Comparison of ENCODE assay signal across 8 mouse cellular contexts in the genomic region with DNA sequence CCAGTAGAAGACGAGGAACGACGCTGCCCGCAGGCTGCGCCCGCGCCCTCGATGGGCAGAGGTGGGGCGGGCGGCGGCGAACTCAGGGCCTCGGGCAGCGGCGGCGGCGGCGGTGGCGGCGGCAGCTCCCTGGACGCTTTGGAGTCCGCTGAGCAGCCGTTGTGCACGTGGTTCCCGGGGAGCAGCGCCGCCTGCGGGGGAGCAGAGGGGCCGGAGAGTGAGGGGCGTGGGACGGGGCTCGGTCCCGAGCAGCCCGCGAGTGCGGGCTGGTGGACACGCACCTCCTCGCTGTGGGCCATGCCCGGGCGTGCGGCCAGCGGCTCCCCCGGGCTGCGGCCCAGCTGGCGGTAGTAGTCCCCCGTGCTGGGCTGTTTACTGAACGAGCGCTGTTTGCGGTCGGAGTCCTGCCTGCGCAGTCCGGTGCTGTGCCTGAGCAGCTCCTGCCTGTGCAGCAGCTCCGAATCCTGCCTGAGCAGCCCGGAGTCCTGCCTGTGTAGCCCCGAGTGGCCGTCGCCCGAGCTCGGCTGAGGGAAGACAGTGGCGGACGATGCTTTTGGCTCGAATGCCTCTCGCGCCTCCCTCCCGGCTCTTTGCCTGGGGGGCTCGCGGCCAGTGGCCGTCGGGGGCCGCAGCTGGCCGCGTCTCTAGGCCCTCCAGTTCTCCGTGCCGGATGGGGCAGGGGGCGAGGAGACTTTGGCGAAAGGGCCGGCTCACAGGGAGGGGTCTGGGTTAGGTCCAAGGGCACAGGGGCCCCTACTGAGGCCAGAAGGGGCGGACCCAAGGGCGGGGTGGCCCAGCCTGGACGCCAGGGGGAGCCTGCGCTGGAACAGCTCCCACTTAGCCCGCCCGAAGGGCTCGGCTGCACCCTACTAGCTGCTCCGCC. TPM values are rescaled to one million over a fixed set of nuclear protein-coding genes. Genes with fewer than 3 reads are reported as not detected.
A peak's percentile ranks its signal among the peaks of the same experiment; 100 is the strongest.
DNase-seq lines count a peak whose midpoint lies in the region; ATAC-seq and TF ChIP-seq lines count a peak whose summit lies in the region.

No protein-coding gene starts in this region.

- H3K9me3 ChIP-seq in forebrain, postnatal 0 days (ENCODE audit: low read length), result no peaks in the 10 kb centered on the region
- no peaks in the 10 kb centered on the region for H3K9me3 ChIP-seq in hindbrain, embryonic 13.5 days
- no peaks in the 10 kb centered on the region for H3K9me3 ChIP-seq in limb, embryonic 14.5 days (ENCODE audit: control insufficient read depth, low read length)
- no peaks in the 10 kb centered on the region for H3K9me3 ChIP-seq in midbrain, embryonic 13.5 days

- DNase-seq in layer of hippocampus, postnatal 36 days, result peak; percentile 53 to 63
- no peak for DNase-seq in layer of hippocampus, adult 11-12 months (ENCODE audit: low spot score)
- peak; percentile 67 for DNase-seq in ZHBTc4 (ENCODE audit: low read depth, low spot score)
- DNase-seq in forebrain, postnatal 0 days, result peak; percentile 55
- peak; percentile 40 for DNase-seq in limb, embryonic 14.5 days (ENCODE audit: low spot score)

- H3K4me2 ChIP-seq in forebrain, postnatal 0 days (ENCODE audit: low read depth), result peak overlapping the region; percentile 50
- H3K4me2 ChIP-seq in hindbrain, embryonic 13.5 days, result peak overlapping the region; percentile 52
- peak overlapping the region; percentile 82 for H3K4me2 ChIP-seq in limb, embryonic 14.5 days (replicated peaks; ENCODE audit: low read depth, low read length, severe bottlenecking)
- peak overlapping the region; percentile 56 for H3K4me2 ChIP-seq in midbrain, embryonic 13.5 days (replicated peaks)

- TF ChIP-seq CTCF in forebrain, postnatal 0 days (IDR thresholded peaks at IDR 0.05; ENCODE audit: low read depth), result peak; percentile 25; the same call in 1 of the 2 replicates
- TF ChIP-seq CTCF in testis, adult 2 months (IDR thresholded peaks at IDR 0.05; ENCODE audit: control insufficient read depth, insufficient read depth, insufficient replicate concordance, low read depth, low read length), result peak; percentile 19; the same call in 1 of the 2 replicates

- H3K27ac ChIP-seq in forebrain, postnatal 0 days (ENCODE audit: low read depth, low read length), result peak overlapping the region; percentile 29; the same call in 1 of the 2 replicates
- H3K27ac ChIP-seq in hindbrain, embryonic 13.5 days, result no peak overlapping the region
- no peak overlapping the region for H3K27ac ChIP-seq in limb, embryonic 14.5 days (replicated peaks; ENCODE audit: low read depth, low read length)
- no peak overlapping the region for H3K27ac ChIP-seq in midbrain, embryonic 13.5 days
- no peak overlapping the region for H3K27ac ChIP-seq in testis, adult 2 months (ENCODE audit: control insufficient read depth, insufficient read depth, low read depth, low read length)

- H3K36me3 ChIP-seq in forebrain, postnatal 0 days (ENCODE audit: insufficient read depth), result no peaks in the 10 kb centered on the region
- no peaks in the 10 kb centered on the region for H3K36me3 ChIP-seq in hindbrain, embryonic 13.5 days
- H3K36me3 ChIP-seq in limb, embryonic 14.5 days (ENCODE audit: control insufficient read depth, insufficient read depth, low read length), result no peaks in the 10 kb centered on the region
- H3K36me3 ChIP-seq in midbrain, embryonic 13.5 days, result no peaks in the 10 kb centered on the region
- no peaks in the 10 kb centered on the region for H3K36me3 ChIP-seq in testis, adult 2 months (ENCODE audit: control insufficient read depth, insufficient read depth, low read length)

- 0 out of 2 replicates have a peak, but pooled peaks cover 2% of the 10 kb centered on the region for H3K4me1 ChIP-seq in forebrain, postnatal 0 days (ENCODE audit: insufficient read depth)
- peaks cover 36% of the 10 kb centered on the region for H3K4me1 ChIP-seq in hindbrain, embryonic 13.5 days (replicated peaks)
- H3K4me1 ChIP-seq in limb, embryonic 14.5 days (ENCODE audit: control insufficient read depth, insufficient read depth, low read length), result peaks cover 28% of the 10 kb centered on the region
- peaks cover 29% of the 10 kb centered on the region for H3K4me1 ChIP-seq in midbrain, embryonic 13.5 days (replicated peaks)
- H3K4me1 ChIP-seq in testis, adult 2 months (ENCODE audit: control insufficient read depth, insufficient read depth, low read length), result peaks cover 21% of the 10 kb centered on the region

- H3K4me3 ChIP-seq in forebrain, postnatal 0 days (ENCODE audit: low read depth, low read length), result peak overlapping the region; percentile 27
- H3K4me3 ChIP-seq in hindbrain, embryonic 13.5 days, result peak overlapping the region; percentile 32
- H3K4me3 ChIP-seq in limb, embryonic 14.5 days (replicated peaks; ENCODE audit: low read length), result peak overlapping the region; percentile 42
- H3K4me3 ChIP-seq in midbrain, embryonic 13.5 days (replicated peaks), result peak overlapping the region; percentile 36
- peak overlapping the region; percentile 63 for H3K4me3 ChIP-seq in testis, adult 2 months (ENCODE audit: control insufficient read depth, low read depth, low read length)

- ATAC-seq in forebrain, postnatal 0 days, result peak; percentile 84
- ATAC-seq in hindbrain, embryonic 13.5 days (ENCODE audit: low FRiP score), result peak; percentile 68
- ATAC-seq in limb, embryonic 14.5 days (ENCODE audit: low FRiP score, low read depth), result peak; percentile 62
- ATAC-seq in midbrain, embryonic 13.5 days, result peak; percentile 77

- H3K27me3 ChIP-seq in forebrain, postnatal 0 days (ENCODE audit: insufficient read depth, low read length), result peaks cover 76% of the 10 kb centered on the region
- H3K27me3 ChIP-seq in hindbrain, embryonic 13.5 days, result peaks cover 98% of the 10 kb centered on the region
- peaks cover 84% of the 10 kb centered on the region for H3K27me3 ChIP-seq in limb, embryonic 14.5 days (ENCODE audit: control insufficient read depth, insufficient read depth, low read length)
- peaks cover 95% of the 10 kb centered on the region for H3K27me3 ChIP-seq in midbrain, embryonic 13.5 days
- no peaks in the 10 kb centered on the region; the same call in 1 of the 2 replicates for H3K27me3 ChIP-seq in testis, adult 2 months (ENCODE audit: control insufficient read depth, insufficient read depth, low read length)

- 3% methylated on average over 74 of the region's 85 CpGs for WGBS in forebrain, postnatal 0 days
- 1% methylated on average over 69 of the region's 85 CpGs for WGBS in hindbrain, embryonic 13.5 days
- under 1% methylated on average over 46 of the region's 85 CpGs for WGBS in limb, embryonic 14.5 days
- under 1% methylated on average over 57 of the region's 85 CpGs for WGBS in midbrain, embryonic 13.5 days

- peak overlapping the region; percentile 28; the same call in 1 of the 2 replicates for H3K9ac ChIP-seq in forebrain, postnatal 0 days
- H3K9ac ChIP-seq in hindbrain, embryonic 13.5 days, result peak overlapping the region; percentile 63
- peak overlapping the region; percentile 48 for H3K9ac ChIP-seq in limb, embryonic 14.5 days (ENCODE audit: low read depth, low read length, severe bottlenecking)
- 0 out of 2 replicates have a peak overlapping the region, but pooled peaks have one; percentile 32 for H3K9ac ChIP-seq in midbrain, embryonic 13.5 days (replicated peaks)

- TF ChIP-seq POLR2A in limb, embryonic 14.5 days (IDR thresholded peaks at IDR 0.05; ENCODE audit: borderline replicate concordance, extremely low read depth, insufficient read depth, insufficient read length), result no peak
- TF ChIP-seq POLR2A in testis, adult 2 months (IDR thresholded peaks at IDR 0.05; ENCODE audit: control insufficient read depth, low read depth, low read length), result no peak

RNA-seq across cellular contexts. Expression of a gene that starts 15.3 kb away (rescaled TPM):
- total RNA-seq in layer of hippocampus, postnatal 36 days (2021), result 10 to 100 TPM; 46.5 to 65.3 TPM
- total RNA-seq in forebrain, postnatal 0 days (2014; rRNA removed), result 1.4 TPM in 1 of 2 replicates, not detected in the other
- polyA plus RNA-seq in forebrain, postnatal 0 days (2015; fragmentation: Nextera tagmentation; extraction: Ambion mirVana), result 0.19 and 0.30 TPM in 2 replicates
- polyA plus RNA-seq in hindbrain, embryonic 13.5 days (2015; fragmentation: Nextera tagmentation; extraction: Ambion mirVana), result 1.00 and 1.3 TPM in 2 replicates
- polyA plus RNA-seq in limb, embryonic 14.5 days (2012; rRNA removed), result 5.6 and 6.0 TPM in 2 replicates
- 1.0 TPM in 2 replicates for polyA plus RNA-seq in limb, embryonic 14.5 days (2014; fragmentation: Nextera tagmentation; extraction: Ambion mirVana)
- polyA plus RNA-seq in midbrain, embryonic 13.5 days (2015; fragmentation: Nextera tagmentation; extraction: Ambion mirVana), result 0.87 and 0.97 TPM in 2 replicates
- 1.2 and 1.5 TPM in 2 replicates for polyA plus RNA-seq in testis, adult 2 months (2012; rRNA removed)

RNA-seq across cellular contexts. Expression of a gene that starts 21.2 kb away (rescaled TPM):
- total RNA-seq in layer of hippocampus, postnatal 36 days (2021), result 1 to 10 TPM; 1.4 to 1.5 TPM
- 0.08 and 0.71 TPM in 2 replicates for total RNA-seq in forebrain, postnatal 0 days (2014; rRNA removed)
- 0.50 and 0.69 TPM in 2 replicates for polyA plus RNA-seq in forebrain, postnatal 0 days (2015; fragmentation: Nextera tagmentation; extraction: Ambion mirVana)
- 0.09 and 0.22 TPM in 2 replicates for polyA plus RNA-seq in hindbrain, embryonic 13.5 days (2015; fragmentation: Nextera tagmentation; extraction: Ambion mirVana)
- polyA plus RNA-seq in limb, embryonic 14.5 days (2012; rRNA removed), result 1.7 TPM in 2 replicates
- 1.4 and 1.7 TPM in 2 replicates for polyA plus RNA-seq in limb, embryonic 14.5 days (2014; fragmentation: Nextera tagmentation; extraction: Ambion mirVana)
- polyA plus RNA-seq in midbrain, embryonic 13.5 days (2015; fragmentation: Nextera tagmentation; extraction: Ambion mirVana), result 0.07 TPM in 1 of 2 replicates, not detected in the other
- 84.1 and 87.1 TPM in 2 replicates for polyA plus RNA-seq in testis, adult 2 months (2012; rRNA removed)

RNA-seq across cellular contexts. Expression of a gene that starts 27.7 kb away (rescaled TPM):
- not detected for total RNA-seq in layer of hippocampus, postnatal 36 days (2021)
- not detected in 2 replicates for total RNA-seq in forebrain, postnatal 0 days (2014; rRNA removed)
- not detected in 2 replicates for polyA plus RNA-seq in forebrain, postnatal 0 days (2015; fragmentation: Nextera tagmentation; extraction: Ambion mirVana)
- polyA plus RNA-seq in hindbrain, embryonic 13.5 days (2015; fragmentation: Nextera tagmentation; extraction: Ambion mirVana), result 0.34 and 1.8 TPM in 2 replicates
- polyA plus RNA-seq in limb, embryonic 14.5 days (2012; rRNA removed), result 0.03 and 0.04 TPM in 2 replicates
- polyA plus RNA-seq in limb, embryonic 14.5 days (2014; fragmentation: Nextera tagmentation; extraction: Ambion mirVana), result not detected in 2 replicates
- polyA plus RNA-seq in midbrain, embryonic 13.5 days (2015; fragmentation: Nextera tagmentation; extraction: Ambion mirVana), result 0.26 and 0.28 TPM in 2 replicates
- 0.42 and 0.73 TPM in 2 replicates for polyA plus RNA-seq in testis, adult 2 months (2012; rRNA removed)

RNA-seq across cellular contexts. Expression of a gene that starts 46.9 kb away (rescaled TPM):
- total RNA-seq in layer of hippocampus, postnatal 36 days (2021), result 100 to 1,000 TPM; 331 to 345 TPM
- 191 and 193 TPM in 2 replicates for total RNA-seq in forebrain, postnatal 0 days (2014; rRNA removed)
- 411 and 466 TPM in 2 replicates for polyA plus RNA-seq in forebrain, postnatal 0 days (2015; fragmentation: Nextera tagmentation; extraction: Ambion mirVana)
- 269 and 299 TPM in 2 replicates for polyA plus RNA-seq in hindbrain, embryonic 13.5 days (2015; fragmentation: Nextera tagmentation; extraction: Ambion mirVana)
- polyA plus RNA-seq in limb, embryonic 14.5 days (2012; rRNA removed), result 47.7 and 50.3 TPM in 2 replicates
- 47.3 and 48.4 TPM in 2 replicates for polyA plus RNA-seq in limb, embryonic 14.5 days (2014; fragmentation: Nextera tagmentation; extraction: Ambion mirVana)
- 206 and 218 TPM in 2 replicates for polyA plus RNA-seq in midbrain, embryonic 13.5 days (2015; fragmentation: Nextera tagmentation; extraction: Ambion mirVana)
- polyA plus RNA-seq in testis, adult 2 months (2012; rRNA removed), result 685 and 754 TPM in 2 replicates

RNA-seq across cellular contexts. Expression of a gene that starts 58.7 kb away (rescaled TPM):
- total RNA-seq in layer of hippocampus, postnatal 36 days (2021), result 100 to 1,000 TPM; 158 to 166 TPM
- 16.6 and 18.6 TPM in 2 replicates for total RNA-seq in forebrain, postnatal 0 days (2014; rRNA removed)
- 9.2 and 12.8 TPM in 2 replicates for polyA plus RNA-seq in forebrain, postnatal 0 days (2015; fragmentation: Nextera tagmentation; extraction: Ambion mirVana)
- 10.2 and 10.9 TPM in 2 replicates for polyA plus RNA-seq in hindbrain, embryonic 13.5 days (2015; fragmentation: Nextera tagmentation; extraction: Ambion mirVana)
- polyA plus RNA-seq in limb, embryonic 14.5 days (2012; rRNA removed), result 25.0 and 36.2 TPM in 2 replicates
- polyA plus RNA-seq in limb, embryonic 14.5 days (2014; fragmentation: Nextera tagmentation; extraction: Ambion mirVana), result 14.1 and 16.9 TPM in 2 replicates
- 8.4 and 8.5 TPM in 2 replicates for polyA plus RNA-seq in midbrain, embryonic 13.5 days (2015; fragmentation: Nextera tagmentation; extraction: Ambion mirVana)
- 8.8 and 9.7 TPM in 2 replicates for polyA plus RNA-seq in testis, adult 2 months (2012; rRNA removed)

Comparison
In these comparisons a context has a peak if more than half of its experiments do, and no peak if none do; other contexts are left out.
1. RNA of a gene that starts 21.2 kb away (polyA plus RNA-seq): 84.1 to 87.1 TPM in testis, adult 2 months; 1.4 to 1.7 TPM in limb, embryonic 14.5 days, 0.50 to 0.69 TPM in forebrain, postnatal 0 days, 0.09 to 0.22 TPM in hindbrain, embryonic 13.5 days and 0.07 TPM in midbrain, embryonic 13.5 days; every median in the first group is over 10 times any median in the second.
2. Peak in every context shown above with its lines, with median percentiles within 50 percentile points of each other: ATAC-seq, H3K4me2 ChIP-seq, H3K4me3 ChIP-seq and H3K9ac ChIP-seq.